Mouse (Mus musculus) CH12.LX (cell line): ENCODE measurements around the gene Spata13. TPM values are rescaled to one million over a fixed set of nuclear protein-coding genes. Genes with fewer than 3 reads are reported as not detected.
A peak's percentile ranks its signal among the peaks of the same experiment; 100 is the strongest.

ENCODE experiments used
- DNase-seq: peaks from one replicate; pipeline ENCODE4 v3.0.0-alpha.2; 2013; ENCODE audit errors: extremely low read depth
- H3K27ac ChIP-seq: 2 replicates; pipeline ENCODE4 v1.5.1; 2012; ENCODE audit warnings: low read depth, mild to moderate bottlenecking, control low read depth, moderate library complexity; ENCODE audit not compliant: insufficient read depth
- H3K27me3 ChIP-seq: replicated peaks from 2 replicates; pipeline ENCODE3; 2012; ENCODE audit warnings: inconsistent platforms
- H3K36me3 ChIP-seq, 2 experiments: replicated peaks in 1 of 2; 2 replicates each; pipeline versions ENCODE3 to v1.6.1; 2012; ENCODE audit warnings: inconsistent platforms in 1 of 2, low read length in 1 of 2, mild to moderate bottlenecking in 1 of 2, mixed read lengths in 1 of 2, moderate library complexity in 1 of 2; ENCODE audit not compliant: control insufficient read depth in 1 of 2, insufficient read depth in 1 of 2
- H3K4me1 ChIP-seq, 2 experiments: 2 replicates each; pipeline ENCODE4 v1.6.1; 2012; ENCODE audit warnings: inconsistent platforms in 1 of 2, moderate library complexity in 1 of 2; ENCODE audit not compliant: insufficient read depth in 2 of 2, control insufficient read depth in 1 of 2
- H3K4me2 ChIP-seq: 2 replicates; pipeline ENCODE4 v1.6.1; 2012; ENCODE audit warnings: low read depth, mild to moderate bottlenecking, control low read depth; ENCODE audit not compliant: poor library complexity, insufficient read depth, severe bottlenecking
- H3K4me3 ChIP-seq, 3 experiments: fragments of 150-350 bp in 1 of 3; sonication (generic) in 1 of 3; replicated peaks in 1 of 3; 2 replicates each; pipeline versions ENCODE3 to v1.5.1; 2011 to 2012; ENCODE audit warnings: low read depth in 2 of 3, low read length in 2 of 3, mild to moderate bottlenecking in 2 of 3, moderate library complexity in 2 of 3, control low read depth in 1 of 3, improper control_type of control experiment in 1 of 3, inconsistent platforms in 1 of 3, mixed read lengths in 1 of 3; ENCODE audit not compliant: poor library complexity in 1 of 3
- H3K79me2 ChIP-seq: replicated peaks from 2 replicates; pipeline ENCODE4 v1.6.1; 2012; ENCODE audit warnings: mild to moderate bottlenecking, moderate library complexity; ENCODE audit not compliant: control insufficient read depth, poor library complexity, insufficient read depth, severe bottlenecking; ENCODE audit errors: extremely low read depth
- H3K9ac ChIP-seq: 2 replicates; pipeline ENCODE4 v1.6.1; 2012; ENCODE audit warnings: low read depth, mild to moderate bottlenecking, control low read depth, moderate library complexity; ENCODE audit not compliant: insufficient read depth
- H3K9me3 ChIP-seq: replicated peaks from 2 replicates; pipeline ENCODE3; 2012; ENCODE audit warnings: low read length, inconsistent platforms, mixed read lengths
- BHLHE40 ChIP-seq: IDR thresholded peaks from 2 replicates; pipeline ENCODE4 v1.6.1; 2011; ENCODE audit warnings: mild to moderate bottlenecking, low read depth, low read length, improper control_type of control experiment
- CHD2 ChIP-seq: IDR thresholded peaks from 2 replicates; pipeline ENCODE4 v1.6.1; 2011; ENCODE audit warnings: low read length, improper control_type of control experiment
- CTCF ChIP-seq, 2 experiments: IDR thresholded peaks in 1 of 2; conservative IDR thresholded peaks in 1 of 2; 2 replicates each; pipeline ENCODE4 v1.5.1; 2011 to 2012; ENCODE audit warnings: low read depth in 2 of 2, low read length in 2 of 2, improper control_type of control experiment in 1 of 2, inconsistent platforms in 1 of 2, mild to moderate bottlenecking in 1 of 2, moderate library complexity in 1 of 2
- E2F4 ChIP-seq: IDR thresholded peaks from 2 replicates; pipeline ENCODE4 v1.6.1; 2011; ENCODE audit warnings: low read depth, low read length, improper control_type of control experiment; ENCODE audit not compliant: insufficient replicate concordance
- ELF1 ChIP-seq: IDR thresholded peaks from 2 replicates; pipeline ENCODE4 v1.6.1; 2014; ENCODE audit warnings: low read depth, mild to moderate bottlenecking, inconsistent platforms, low read length, improper control_type of control experiment
- EP300 ChIP-seq: IDR thresholded peaks from 2 replicates; pipeline ENCODE4 v1.6.1; 2011; ENCODE audit warnings: low read length, improper control_type of control experiment
- ETS1 ChIP-seq: conservative IDR thresholded peaks from 2 replicates; pipeline ENCODE4 v1.6.1; 2012; ENCODE audit warnings: low read depth, mild to moderate bottlenecking, inconsistent platforms, low read length, improper control_type of control experiment, moderate library complexity
- GABPA ChIP-seq: IDR thresholded peaks from 2 replicates; pipeline ENCODE4 v1.6.1; 2012; ENCODE audit warnings: low read depth, low read length, improper control_type of control experiment, inconsistent platforms; ENCODE audit not compliant: insufficient replicate concordance
- IRF4 ChIP-seq: IDR thresholded peaks from 2 replicates; pipeline ENCODE4 v1.6.1; 2014; ENCODE audit warnings: low read depth, mild to moderate bottlenecking, inconsistent platforms, low read length, improper control_type of control experiment
- JUN ChIP-seq: IDR thresholded peaks from 2 replicates; pipeline ENCODE4 v1.6.1; 2011; ENCODE audit warnings: low read depth, mild to moderate bottlenecking, low read length, improper control_type of control experiment, moderate library complexity; ENCODE audit not compliant: insufficient read depth
- MAFK ChIP-seq: IDR thresholded peaks from 2 replicates; pipeline ENCODE4 v1.6.1; 2011; ENCODE audit warnings: low read length, improper control_type of control experiment; ENCODE audit not compliant: insufficient replicate concordance
- MAX ChIP-seq: IDR thresholded peaks from 2 replicates; pipeline ENCODE4 v1.6.1; 2011; ENCODE audit warnings: low read length, improper control_type of control experiment
- MEF2A ChIP-seq: IDR thresholded peaks from 2 replicates; pipeline ENCODE4 v1.6.1; 2014; ENCODE audit warnings: low read depth, mild to moderate bottlenecking, inconsistent platforms, low read length, improper control_type of control experiment, borderline replicate concordance
- MYC ChIP-seq: IDR thresholded peaks from 2 replicates; pipeline ENCODE4 v1.6.1; 2011; ENCODE audit warnings: low read depth, mild to moderate bottlenecking, improper control_type of control experiment, low read length
- NELFE ChIP-seq: IDR thresholded peaks from 2 replicates; pipeline ENCODE4 v1.6.1; 2011; ENCODE audit warnings: low read depth, low read length, improper control_type of control experiment
- POLR2A ChIP-seq: IDR thresholded peaks from 2 replicates; pipeline ENCODE4 v1.6.1; 2011; ENCODE audit warnings: low read depth, mild to moderate bottlenecking, improper control_type of control experiment, low read length
- RAD21 ChIP-seq: IDR thresholded peaks from 2 replicates; pipeline ENCODE4 v1.6.1; 2011; ENCODE audit warnings: low read depth, mild to moderate bottlenecking, low read length, improper control_type of control experiment, moderate library complexity
- SIN3A ChIP-seq: IDR thresholded peaks from 2 replicates; pipeline ENCODE4 v1.6.1; 2012; ENCODE audit warnings: low read length, improper control_type of control experiment, inconsistent platforms
- SMC3 ChIP-seq: IDR thresholded peaks from 2 replicates; pipeline ENCODE4 v1.6.1; 2011; ENCODE audit warnings: low read depth, low read length, improper control_type of control experiment
- TCF12 ChIP-seq: IDR thresholded peaks from 2 replicates; pipeline ENCODE4 v1.6.1; 2014; ENCODE audit warnings: low read depth, mild to moderate bottlenecking, inconsistent platforms, low read length, improper control_type of control experiment
- UBTF ChIP-seq: IDR thresholded peaks from 2 replicates; pipeline ENCODE4 v1.6.1; 2012; ENCODE audit warnings: low read depth, mild to moderate bottlenecking, inconsistent platforms, low read length, improper control_type of control experiment, moderate library complexity
- USF2 ChIP-seq: conservative IDR thresholded peaks from 2 replicates; pipeline ENCODE4 v1.6.1; 2011; ENCODE audit warnings: low read depth, low read length, improper control_type of control experiment
- ZC3H11A ChIP-seq: IDR thresholded peaks from 2 replicates; pipeline ENCODE4 v1.6.1; 2012; ENCODE audit warnings: low read depth, mild to moderate bottlenecking, inconsistent platforms, low read length, improper control_type of control experiment
- ZKSCAN1 ChIP-seq: IDR thresholded peaks from 2 replicates; pipeline ENCODE4 v1.6.1; 2012; ENCODE audit warnings: low read depth, inconsistent platforms, low read length, improper control_type of control experiment, borderline replicate concordance
- ZMIZ1 ChIP-seq: IDR thresholded peaks from 2 replicates; pipeline ENCODE4 v1.6.1; 2012; ENCODE audit warnings: low read depth, mild to moderate bottlenecking, inconsistent platforms, low read length, improper control_type of control experiment
- ZNF384 ChIP-seq: IDR thresholded peaks from 2 replicates; pipeline ENCODE4 v1.6.1; 2012; ENCODE audit warnings: low read depth, low read length, improper control_type of control experiment, inconsistent platforms
- dilution Hi-C: fragments of 300-500 bp; cut with MboI; formaldehyde crosslinking; loops from 2 replicates; pipeline ENCODE4 v1.14.3; 2020; ENCODE audit warnings: low sequenced_read_pairs; ENCODE audit not compliant: extremely low pct_unique_long_range_greater_than_20kb, extremely low pct_ligation_motif_present
- in situ Hi-C: fragments of 300-500 bp; cut with MboI; formaldehyde crosslinking; loops from 3 replicates; pipeline ENCODE4 v1.14.3; 2019; ENCODE audit warnings: low sequenced_read_pairs, low pct_ligation_motif_present, low pct_unique_long_range_greater_than_20kb, mixed read lengths
- polyA plus RNA-seq: library from polyadenylated mRNA; unstranded; fragments of >175 nt; gene quantifications from 2 replicates; pipeline ENCODE4 v1.2.1, GENCODE M21; 2012; ENCODE audit warnings: low read depth; ENCODE audit not compliant: insufficient read length
- total RNA-seq, 2 experiments: library from RNA; depleted of rRNA; stranded (reverse); fragments of 300-350 nt in 1 of 2; fragments of >200 nt in 1 of 2; gene quantifications; 2 replicates each; pipeline ENCODE4 v1.2.3; 2012 to 2014

Gene Spata13
- total and polyA plus RNA-seq, 3 experiments = 11.6 to 15.9 (median 13.6) TPM

DNA sequence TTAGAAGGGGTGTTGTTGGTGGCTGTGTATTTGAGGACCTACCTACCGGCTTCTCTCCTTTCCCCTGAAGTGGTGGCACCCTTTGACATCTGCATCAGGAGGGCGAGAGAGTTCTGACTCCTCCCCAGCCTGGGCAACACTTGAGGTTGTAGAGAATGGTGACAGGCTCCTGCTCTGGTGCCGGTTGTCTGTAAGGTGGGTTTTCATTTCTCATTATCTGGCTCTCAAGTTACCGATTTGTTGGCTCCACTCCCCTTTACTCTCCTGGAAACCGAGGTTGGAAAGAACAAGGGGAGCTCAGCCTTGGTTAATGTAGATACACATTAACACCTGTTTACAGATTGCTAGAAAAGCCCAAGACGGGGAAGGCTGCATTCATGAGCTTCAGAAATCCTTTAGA is 31.5 kb downstream of the Spata13 start:
- Histone ChIP-seq H3K9ac (no peak overlapping the region), H3K27me3 (no peaks in the 10 kb centered on the region), H3K4me2 (no peak overlapping the region), H3K9me3 (no peaks in the 10 kb centered on the region), H3K4me1 (peaks cover 0 to 15% of the 10 kb centered on the region in 2 experiments; a peak in 2 of 4 replicates), H3K27ac (no peak overlapping the region), H3K4me3 (no peak overlapping the region), H3K36me3 (no peaks in the 10 kb centered on the region), H3K79me2 (no peaks in the 10 kb centered on the region)
- no peak for TF ChIP-seq CTCF (conservative IDR thresholded peaks at IDR 0.05 in 1 of 2, IDR thresholded peaks at IDR 0.05 in 1 of 2; ENCODE audit: low read depth in 2 of 2, low read length in 2 of 2)
- TF ChIP-seq ZC3H11A = no peak
- no peak for TF ChIP-seq TCF12
- TF ChIP-seq JUN = no peak
- TF ChIP-seq ZKSCAN1 = no peak
- no peak for TF ChIP-seq USF2
- TF ChIP-seq NELFE = no peak
- no peak for TF ChIP-seq RAD21
- TF ChIP-seq GABPA = no peak
- no peak for TF ChIP-seq SMC3
- no peak for TF ChIP-seq CHD2
- no peak for TF ChIP-seq ETS1
- no peak for TF ChIP-seq ZMIZ1
- TF ChIP-seq UBTF = no peak
- no peak for TF ChIP-seq EP300
- no peak for TF ChIP-seq MAFK
- TF ChIP-seq MAX = no peak
- TF ChIP-seq MEF2A = no peak
- TF ChIP-seq POLR2A = no peak
- TF ChIP-seq IRF4 = no peak
- dilution Hi-C loops (no loop called here), in situ Hi-C loops (no loop called here)
- DNase-seq = no peak

DNA sequence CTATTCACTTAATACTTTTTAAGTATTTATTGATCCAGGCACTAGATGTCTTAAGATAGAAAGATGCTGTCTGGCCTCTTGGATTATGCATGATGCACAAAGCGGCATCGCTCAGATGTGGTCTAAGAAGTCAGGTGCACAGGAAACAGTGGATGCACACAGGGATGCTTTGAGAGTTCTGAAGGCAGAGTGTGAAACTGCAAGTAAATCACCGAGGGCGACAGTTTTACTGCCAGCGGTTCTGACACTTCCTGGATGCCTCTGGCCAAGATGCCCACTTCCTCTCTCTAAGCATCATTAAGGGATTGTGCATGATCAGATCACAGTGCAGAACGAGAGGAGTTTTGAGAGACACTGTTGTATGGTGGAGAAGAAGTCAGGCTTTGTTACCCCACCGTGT is 32.5 kb downstream of the Spata13 start:
- no peaks in the 10 kb centered on the region for H3K27me3 ChIP-seq
- peaks cover 0 to 15% of the 10 kb centered on the region in 2 experiments; a peak in 2 of 4 replicates for H3K4me1 ChIP-seq
- no peak overlapping the region for H3K9ac ChIP-seq
- dilution Hi-C loops = no loop called here
- no peaks in the 10 kb centered on the region for H3K9me3 ChIP-seq
- H3K36me3 ChIP-seq = no peaks in the 10 kb centered on the region
- TF ChIP-seq E2F4 (no peak), CHD2 (no peak), SIN3A (no peak), NELFE (no peak), BHLHE40 (peak; percentile 66), CTCF (conservative IDR thresholded peaks at IDR 0.05 in 1 of 2, IDR thresholded peaks at IDR 0.05 in 1 of 2; ENCODE audit: low read depth in 2 of 2, low read length in 2 of 2) (no peak), TCF12 (no peak), ELF1 (peak; percentile 59), EP300 (no peak), RAD21 (no peak), MYC (no peak), ZNF384 (no peak), ETS1 (no peak), JUN (no peak)
- TF ChIP-seq, all 38 proteins: peak for 2
- Histone ChIP-seq H3K4me3 (no peak overlapping the region), H3K79me2 (no peaks in the 10 kb centered on the region), H3K27ac (no peak overlapping the region), H3K4me2 (peak overlapping the region; percentile 17; the same call in 1 of the 2 replicates)
- DNase-seq = peak; percentile 48
- in situ Hi-C loops = no loop called here
